Mouse (Mus musculus) layer of hippocampus, postnatal 36 days (tissue): ENCODE data around the gene Ate1. TPM values are rescaled to one million over a fixed set of nuclear protein-coding genes. Genes with fewer than 3 reads are reported as not detected.
A peak's percentile ranks its signal among the peaks of the same experiment; 100 is the strongest.
"Not testable (repeated sequence)": the region's sequence is repeated elsewhere in the genome, so short reads cannot be mapped to it uniquely, and the experiment has no call there.

Source experiments
- DNase-seq, 2 experiments: peaks; one replicate each; pipeline ENCODE4 v3.0.0; 2022
- total RNA-seq, 2 experiments: library from RNA; stranded (reverse); gene quantifications; 2 replicates each; pipeline ENCODE4 v1.2.3; 2021

Gene Ate1
- total RNA-seq, 2 experiments from 2014 or later: 72.8 to 74.0 TPM

DNA sequence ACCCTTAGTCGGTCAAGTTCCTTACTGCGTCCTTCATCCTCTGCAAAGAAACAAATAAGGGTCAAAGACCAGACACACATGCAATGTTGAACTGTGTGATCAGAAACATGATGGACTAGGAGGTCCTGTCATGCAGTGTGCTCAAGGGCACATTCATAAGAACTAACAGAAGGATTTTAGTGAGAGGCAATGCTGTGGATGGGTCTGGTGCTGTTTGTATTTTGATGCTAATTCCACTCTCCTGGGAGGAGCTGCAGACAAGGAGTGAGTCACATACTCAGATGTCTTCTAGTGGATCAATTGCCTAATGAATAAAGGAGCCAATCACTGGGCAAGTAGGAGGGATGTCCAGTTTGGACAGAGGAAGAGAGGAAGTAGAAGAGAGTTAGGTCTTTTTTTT, 125.5 kb downstream of the Ate1 start:
- DNase-seq: no peak

DNA sequence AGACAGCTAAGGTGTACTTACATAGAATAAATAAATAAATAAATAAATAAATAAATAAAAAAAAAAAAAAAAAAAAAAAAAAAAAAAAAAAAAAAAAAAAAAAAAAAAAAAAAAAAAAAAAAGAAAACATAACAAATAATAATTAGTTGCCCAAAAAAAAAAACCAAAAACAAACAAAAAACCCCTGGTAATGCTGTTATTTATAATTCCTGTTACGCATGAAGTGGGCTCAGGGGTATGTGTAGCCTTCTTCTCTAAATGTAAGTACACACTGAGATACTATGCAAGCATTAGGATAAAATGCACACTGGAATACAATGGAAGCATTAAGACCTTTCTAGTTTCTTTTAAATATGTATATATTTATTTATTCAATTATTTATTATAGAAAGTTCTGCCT, 130.1 kb downstream of the Ate1 start:
- DNase-seq: not testable (repeated sequence)

DNA sequence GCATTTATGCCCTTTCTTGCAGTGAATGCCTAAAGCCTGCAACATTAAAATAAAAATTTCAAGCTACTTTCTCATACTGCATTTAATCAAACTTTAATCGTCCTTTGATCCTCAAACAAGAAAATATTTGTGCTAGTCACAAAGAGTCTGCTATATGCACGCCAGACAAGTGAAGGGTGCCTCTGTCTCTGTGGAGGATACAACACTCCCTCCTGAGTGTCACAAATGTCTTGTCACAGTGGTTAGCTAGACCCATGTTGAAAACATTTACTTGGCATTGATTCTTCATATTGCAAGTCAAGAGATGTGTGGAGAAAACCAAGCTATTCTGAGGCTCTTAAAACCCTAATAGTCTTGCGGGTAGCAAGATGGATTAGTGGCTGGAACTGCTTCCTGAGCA, 133.9 kb downstream of the Ate1 start:
- no peak for DNase-seq

DNA sequence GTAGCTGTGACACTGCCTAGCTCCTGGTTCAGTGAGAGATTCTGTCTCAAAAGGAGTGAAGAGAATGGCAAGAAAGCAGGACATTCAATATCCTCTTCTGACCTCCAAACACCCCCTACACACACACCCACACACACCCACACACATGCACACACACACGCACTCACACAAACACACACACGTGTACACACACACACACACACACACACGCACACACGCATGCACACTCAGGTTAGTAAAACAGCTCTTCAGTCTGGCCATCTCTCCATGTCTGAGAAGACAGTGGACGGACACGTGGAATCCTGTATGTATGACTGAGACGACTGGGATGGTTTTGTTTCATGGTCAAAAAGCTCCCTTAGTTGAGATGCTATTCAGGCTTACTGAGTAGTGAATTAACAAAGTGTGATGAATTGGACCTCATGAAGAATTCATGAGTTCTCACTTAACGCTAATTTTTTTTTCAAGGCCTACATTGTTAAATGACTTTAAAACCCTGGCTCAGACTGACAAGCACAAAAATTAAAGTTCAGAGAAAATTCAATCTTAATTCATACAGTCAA, 134.4 kb downstream of the Ate1 start:
- DNase-seq: no peak

DNA sequence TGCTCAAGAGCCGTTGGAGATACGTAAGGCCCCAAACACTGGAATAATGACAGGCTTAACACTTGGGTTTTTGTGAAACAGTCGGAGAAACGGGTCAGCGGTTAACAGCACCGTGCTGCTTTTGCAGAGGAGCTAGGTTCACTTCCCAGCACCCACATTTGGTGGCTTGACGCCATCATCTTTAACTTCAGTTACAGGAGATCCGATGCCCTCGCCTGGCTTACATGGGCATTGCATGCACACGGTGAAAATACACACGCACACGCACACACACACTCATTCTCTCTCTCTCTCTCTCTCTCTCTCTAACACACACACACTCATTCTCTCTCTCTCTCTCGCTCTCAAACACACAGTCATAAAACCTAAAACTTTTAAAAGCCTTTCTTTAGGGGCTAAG, 138.0 kb downstream of the Ate1 start:
- no peak for DNase-seq

DNA sequence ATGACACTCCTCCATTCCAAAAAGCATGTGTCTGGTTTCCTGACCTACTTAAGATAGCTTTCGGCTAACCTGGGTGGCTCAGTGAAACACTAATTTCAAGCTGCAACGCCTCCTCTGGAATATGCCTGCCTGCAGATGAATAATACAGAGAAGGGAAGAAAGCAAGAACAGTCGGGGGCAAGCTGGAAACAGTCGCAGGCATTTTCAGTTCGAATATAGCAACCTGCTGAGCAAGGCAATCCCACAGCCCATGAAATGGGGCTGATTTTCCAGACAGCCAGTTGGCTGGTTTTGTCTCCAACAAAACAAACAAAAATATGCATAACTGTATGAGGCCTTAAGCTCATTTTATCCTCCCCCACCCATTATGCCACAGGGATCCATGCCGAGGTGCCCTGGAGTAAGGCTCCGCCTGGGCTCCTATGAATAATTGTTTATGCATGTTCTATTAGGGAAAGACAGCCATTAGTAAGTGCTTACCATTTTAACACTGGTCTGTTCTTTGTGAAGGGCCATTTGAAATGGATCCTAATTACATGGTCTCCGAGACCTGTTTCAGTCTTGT, 138.7 kb downstream of the Ate1 start:
- DNase-seq: peak; percentile 39 to 48

DNA sequence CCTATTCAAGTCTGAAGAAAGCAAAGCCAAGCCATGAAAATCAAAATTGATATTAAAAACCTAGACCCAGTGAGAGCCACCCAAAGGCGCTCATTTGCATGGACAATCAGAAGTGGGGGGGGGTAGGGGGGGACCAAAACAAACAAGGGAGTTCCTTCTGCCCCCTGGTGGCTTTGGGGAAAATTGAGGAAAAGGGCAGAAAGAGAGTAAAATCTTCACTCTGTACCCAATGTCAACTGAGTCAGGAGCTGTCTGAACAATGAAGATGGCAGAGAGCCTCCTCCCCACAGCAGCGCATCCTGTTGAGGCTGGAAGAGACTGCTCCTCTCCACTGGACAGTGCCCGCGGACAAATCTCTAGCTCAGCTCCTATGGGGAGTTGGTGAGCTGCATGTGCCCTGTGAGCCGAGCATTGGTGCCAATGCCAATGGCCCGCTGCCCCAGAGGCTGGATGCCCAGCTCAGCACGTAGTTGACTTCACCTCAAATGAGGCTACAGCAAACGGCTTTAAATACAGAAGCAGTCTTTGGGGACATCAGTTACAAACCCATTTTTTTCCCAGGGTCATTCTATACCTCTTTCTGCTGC, 139.3 kb downstream of the Ate1 start:
- DNase-seq: peak in 1 of 2 experiments; percentile 24

DNA sequence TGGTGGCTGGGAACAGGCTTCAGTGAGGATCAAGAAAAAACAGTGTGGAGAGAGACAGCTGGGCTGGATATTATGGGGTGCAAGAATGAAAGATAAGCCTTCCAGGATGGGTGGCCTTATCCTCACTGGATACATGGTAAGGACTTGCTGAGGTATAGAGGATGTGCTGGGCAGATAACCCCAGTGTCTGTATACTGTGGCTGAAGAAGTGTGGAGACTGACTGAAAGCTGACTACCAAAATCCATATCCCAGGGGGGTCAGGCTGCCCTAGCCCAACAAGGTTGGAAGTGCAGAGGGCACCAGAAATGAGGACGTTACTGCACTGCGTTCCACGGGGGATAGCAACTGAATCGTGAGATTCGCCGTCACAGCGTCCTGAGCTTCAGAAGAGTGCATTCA, 139.8 kb downstream of the Ate1 start:
- no peak for DNase-seq

DNA sequence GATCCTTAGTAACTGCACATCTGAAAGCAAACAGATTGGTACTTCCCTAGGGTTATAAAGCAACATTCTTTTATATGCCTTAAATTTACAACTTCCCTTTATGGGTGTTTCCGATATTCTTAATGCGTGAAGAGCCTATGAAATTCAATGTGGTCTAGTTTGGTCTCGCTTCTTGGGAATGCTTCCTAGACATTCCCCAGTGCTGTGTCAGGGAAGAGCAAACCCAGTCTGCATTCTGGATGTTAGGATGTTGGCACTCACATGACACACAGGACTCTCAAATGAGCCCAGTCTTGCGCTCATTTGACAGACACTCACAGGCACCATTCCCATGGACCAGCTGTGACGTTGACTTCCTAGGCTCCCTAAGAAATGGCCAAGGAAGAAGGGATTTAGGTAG, 140.3 kb downstream of the Ate1 start:
- DNase-seq: no peak

DNA sequence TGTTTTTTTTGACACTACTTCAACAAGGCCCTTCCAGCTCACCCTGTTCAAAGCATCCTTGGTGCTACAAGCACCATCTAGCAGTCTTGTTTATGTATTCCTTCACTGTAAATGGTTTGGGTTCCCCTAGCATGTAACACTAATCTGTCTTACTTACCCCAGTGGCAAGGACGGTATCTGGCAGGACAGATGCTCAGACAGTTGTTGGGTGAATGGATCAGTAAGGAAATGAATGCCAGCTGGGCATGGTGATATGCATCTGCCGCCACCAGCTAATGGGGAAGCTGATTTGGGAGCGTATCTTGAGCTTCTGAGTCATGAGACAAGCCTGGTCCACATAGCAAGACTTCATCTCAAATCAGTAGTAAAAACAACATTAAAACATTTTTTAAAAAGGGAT, 141.9 kb downstream of the Ate1 start:
- no peak for DNase-seq

DNA sequence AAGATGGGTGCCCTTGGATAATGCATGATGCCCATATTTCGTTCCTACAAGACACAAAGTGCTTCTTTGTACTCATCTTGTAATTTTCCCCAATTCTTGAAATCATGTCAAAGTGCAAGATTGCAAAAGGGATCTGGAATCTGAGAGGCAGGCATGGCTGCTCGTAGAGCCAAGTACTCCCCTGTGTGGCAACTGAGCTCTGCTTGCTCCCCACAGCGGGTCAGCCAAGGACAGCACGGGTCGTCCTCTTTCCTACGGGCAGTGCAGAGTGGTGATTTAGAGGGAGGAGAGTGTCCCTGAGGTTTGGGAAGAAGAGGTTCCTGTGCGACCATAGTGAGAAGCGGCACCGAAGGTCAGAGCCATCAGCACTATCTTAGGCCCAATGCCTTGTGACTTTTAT, 145.9 kb downstream of the Ate1 start:
- no peak for DNase-seq

DNA sequence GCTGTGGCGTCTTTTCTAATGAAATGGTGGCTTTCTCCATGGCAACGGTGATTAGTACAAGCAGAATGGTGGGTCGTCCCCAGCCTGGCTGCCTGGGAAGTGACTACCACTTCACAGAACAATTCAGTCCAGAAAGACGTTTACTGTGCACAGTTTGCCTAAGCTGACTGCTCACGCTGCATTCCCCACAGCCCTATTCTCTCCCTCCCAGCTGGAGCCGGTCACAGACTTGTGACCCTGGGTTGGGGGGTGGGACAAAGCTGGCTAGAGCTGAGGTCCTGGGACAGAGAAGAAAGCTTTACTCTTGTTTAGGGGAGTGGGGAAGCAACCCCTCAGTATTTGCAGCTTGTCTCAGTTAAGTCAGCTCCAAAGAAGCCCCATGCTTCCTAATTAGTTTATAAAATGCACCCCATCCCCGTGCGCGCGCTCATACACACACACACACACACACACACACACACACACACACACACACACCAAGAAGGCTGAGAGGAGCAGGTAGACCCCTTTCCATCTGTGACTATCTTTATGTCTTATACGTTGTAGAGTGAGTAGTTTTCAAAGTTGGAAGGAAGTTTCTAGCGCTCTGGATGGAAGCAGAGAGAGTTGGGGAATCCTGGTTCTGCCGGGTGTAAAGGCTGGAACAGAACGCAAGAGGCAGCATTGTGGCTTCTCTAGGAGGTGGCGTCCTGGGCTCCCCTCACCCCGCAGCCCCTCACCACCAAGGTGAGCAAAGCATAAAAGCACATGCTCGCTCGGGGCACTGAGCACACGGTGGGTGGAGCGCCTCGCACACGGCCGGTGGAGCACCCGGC, 151.1 kb downstream of the Ate1 start:
- DNase-seq: peak in 1 of 2 experiments; percentile 11

DNA sequence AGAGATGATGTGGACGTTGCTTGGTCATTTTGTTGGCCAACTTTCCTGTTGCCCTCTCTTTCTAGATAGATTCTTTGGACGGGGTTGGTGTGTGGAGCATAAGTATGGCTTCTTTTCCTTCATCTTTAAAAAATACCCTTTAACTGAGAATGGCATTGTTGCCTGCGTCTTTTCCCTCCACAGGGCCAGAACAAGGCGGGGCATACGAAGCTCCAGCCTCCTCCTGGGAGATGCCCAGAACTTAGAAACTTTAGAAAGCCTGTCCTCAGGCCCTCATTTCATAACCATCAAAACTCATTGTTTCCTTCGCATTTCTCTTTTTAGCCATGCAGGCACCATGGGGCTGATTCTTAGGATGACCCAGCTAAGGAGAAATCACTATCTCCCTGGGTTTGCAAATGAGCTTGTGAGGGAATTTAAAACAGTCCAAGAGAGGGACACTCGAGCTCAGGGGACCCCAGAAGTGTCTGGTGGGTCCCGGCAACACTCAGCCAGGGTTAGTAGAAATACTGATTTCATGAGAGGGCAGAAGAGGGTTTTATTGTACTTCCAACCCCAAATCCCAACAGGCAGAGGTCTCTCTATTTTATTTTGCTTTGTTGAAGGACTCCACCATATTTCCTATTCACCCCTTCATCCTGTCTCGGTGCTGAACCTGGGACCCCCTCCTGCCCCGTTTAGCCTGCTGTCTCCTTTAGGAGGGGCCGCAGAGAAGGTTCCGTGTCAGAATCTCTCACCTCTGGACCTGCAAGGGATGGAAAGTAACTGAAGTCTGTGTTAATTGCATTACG, 151.9 kb downstream of the Ate1 start:
- no peak for DNase-seq

DNA sequence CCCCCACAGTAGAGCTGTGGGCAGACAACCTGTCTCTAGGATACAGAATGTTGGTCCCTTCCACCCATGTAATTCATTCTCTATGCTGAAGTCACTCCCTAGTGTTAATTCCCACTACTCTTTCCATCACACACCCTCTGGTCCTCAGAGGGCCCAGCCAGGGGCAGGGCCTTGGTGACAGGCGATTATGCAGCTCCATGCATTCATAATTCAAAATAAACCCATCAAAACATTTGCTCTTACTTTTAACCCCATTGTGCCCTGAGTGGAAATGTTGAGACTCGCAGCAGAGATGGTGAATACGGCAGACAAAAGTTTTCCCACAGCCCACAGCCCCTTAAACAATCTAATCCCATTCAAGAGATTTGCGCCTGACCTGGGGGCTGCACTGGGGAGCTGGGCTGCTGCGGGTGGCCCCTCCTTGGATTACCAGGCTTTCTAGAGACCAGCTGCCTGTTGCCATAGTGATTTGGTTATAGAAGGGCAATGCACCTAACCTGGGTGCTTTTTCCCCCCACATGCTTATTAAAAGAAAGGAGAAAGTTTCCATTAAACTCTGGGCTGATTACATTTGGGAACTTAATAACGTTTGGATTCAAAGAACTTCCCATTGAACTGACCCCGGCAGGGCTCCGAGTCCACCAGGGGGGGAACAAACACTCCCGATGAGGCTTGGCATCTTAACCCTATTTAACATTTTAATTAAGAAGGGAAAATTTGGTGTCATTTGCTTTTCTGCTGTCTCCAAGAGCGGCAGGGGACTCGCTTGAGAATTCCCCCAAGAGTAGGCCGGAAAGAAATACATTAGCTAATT, 152.7 kb downstream of the Ate1 start:
- DNase-seq: no peak

DNA sequence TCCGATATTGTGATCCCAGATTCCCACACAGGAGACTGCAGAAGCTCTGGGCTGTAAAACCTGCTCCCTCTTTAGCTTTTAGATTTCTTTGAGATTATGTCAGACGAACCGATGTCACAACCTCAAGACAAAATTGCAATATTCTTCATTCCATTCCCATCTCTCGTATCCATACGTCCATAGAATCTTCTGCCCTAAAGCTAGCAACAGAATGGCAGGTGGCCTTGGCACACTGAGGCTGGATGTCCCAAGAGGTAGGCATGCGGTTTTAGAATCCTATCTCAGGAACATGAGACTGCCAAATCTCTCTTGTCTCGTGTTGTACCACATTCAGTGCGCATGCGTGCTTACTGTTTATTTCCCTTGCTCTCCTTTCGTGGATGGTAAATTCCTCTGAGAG, 154.5 kb downstream of the Ate1 start:
- DNase-seq: no peak

Other genes starting within 250 kb of the Ate1 start
- gene Nsmce4a, start 52.7 kb upstream of the Ate1 start, total RNA-seq: 10 to 100 TPM; 41.5 to 41.8 TPM
- 10 to 100 TPM; 73.1 to 82.4 TPM for gene Tacc2, start 57.1 kb upstream of the Ate1 start, total RNA-seq